Mouse (Mus musculus): ENCODE measurements around the gene Sept9. TPM values are rescaled to one million over a fixed set of nuclear protein-coding genes. Genes with fewer than 3 reads are reported as not detected.
A peak's percentile ranks its signal among the peaks of the same experiment; 100 is the strongest.

Sept9 gene
- total RNA-seq, 2 experiments from 2014 or later, result 77.4 to 77.8 TPM

DNA sequence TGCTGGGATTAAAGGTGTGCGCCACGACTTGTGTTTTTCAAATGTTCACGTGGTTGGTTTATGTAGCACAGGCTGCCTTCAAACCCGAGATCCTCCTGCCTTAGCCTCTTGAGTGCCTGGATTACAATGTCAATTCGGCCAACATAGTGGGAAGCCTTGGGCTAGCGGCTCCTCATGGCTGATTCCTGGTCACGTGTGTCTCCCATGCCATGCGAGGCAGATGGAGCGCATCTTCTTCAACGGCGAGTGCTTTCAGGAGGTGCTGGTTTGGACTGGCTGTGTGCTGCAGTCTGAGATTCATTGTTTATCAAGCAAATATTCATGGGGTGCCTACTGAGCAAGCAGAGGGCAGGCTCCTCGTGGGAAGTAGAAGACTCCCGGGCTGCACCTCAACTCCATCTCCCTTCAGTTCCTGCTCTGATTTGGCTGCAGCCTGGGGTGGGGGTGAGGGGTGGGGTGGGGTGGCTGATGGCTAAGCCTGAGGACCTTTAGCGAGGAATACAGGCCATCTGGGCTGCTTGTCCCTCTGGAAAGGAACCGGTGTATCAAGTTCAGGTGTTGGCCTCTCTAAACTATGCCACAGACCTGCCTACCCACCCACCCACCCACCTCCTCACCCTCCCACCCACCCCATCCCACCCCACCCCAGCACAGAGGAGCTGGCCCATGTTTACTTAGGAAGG, 26.2 kb downstream of the Sept9 start:
- no peak for TF ChIP-seq CTCF (IDR thresholded peaks at IDR 0.05)
- intact Hi-C loops (cut with DNase I), result no loop called here

DNA sequence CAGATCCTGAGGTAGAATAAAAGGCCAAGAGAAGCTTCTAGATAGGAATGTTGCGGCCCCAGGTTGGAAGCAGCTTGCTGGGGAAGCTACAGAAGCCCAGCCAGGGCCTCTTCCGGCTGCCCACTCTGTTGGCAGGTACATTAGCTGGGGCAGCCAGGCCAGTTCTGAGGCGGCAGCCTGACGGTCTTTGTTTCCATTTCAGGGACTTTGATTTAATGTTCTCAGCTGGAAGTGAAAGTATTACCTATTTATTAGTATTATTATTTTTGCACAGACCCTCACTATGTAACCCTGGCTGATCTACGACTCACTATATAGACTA, 26.7 kb downstream of the Sept9 start:
- intact Hi-C loops (cut with DNase I), result no loop called here

More for the DNA sequence above, 26.2 kb downstream of the Sept9 start:
- H3K4me3 ChIP-seq, result no peak overlapping the region
- no peak overlapping the region for H3K27ac ChIP-seq
- DNase-seq (ENCODE audit: extremely low spot score in 1 of 2, low spot score in 2 of 2), result no peak

DNA sequence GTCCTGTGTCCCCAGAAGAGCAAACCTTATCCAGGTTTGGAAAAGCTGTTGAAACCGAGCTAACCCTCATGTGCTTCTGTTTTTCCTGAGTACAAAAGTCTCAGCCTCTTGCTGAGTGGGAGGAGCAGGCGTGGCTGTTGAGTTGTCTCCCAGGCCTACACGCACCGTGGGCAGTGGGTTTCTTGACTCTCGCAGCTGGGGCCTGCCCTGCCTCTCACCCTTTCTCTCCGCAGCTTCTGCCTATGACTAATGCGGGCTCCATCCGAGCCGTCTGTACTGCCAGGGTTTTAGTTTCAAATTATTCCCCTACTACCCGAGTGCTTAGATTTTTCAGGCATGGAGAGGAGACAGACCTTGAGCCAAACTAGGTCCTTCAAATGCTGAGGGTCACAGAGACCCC, 28.7 kb downstream of the Sept9 start:
- no peak overlapping the region for H3K4me3 ChIP-seq
- no peak for TF ChIP-seq CTCF (IDR thresholded peaks at IDR 0.05)
- no peak for DNase-seq (ENCODE audit: extremely low spot score in 1 of 2, low spot score in 2 of 2)
- intact Hi-C loops (cut with DNase I), result no loop called here
- H3K27ac ChIP-seq, result no peak overlapping the region

More for the DNA sequence above, 26.7 kb downstream of the Sept9 start:
- TF ChIP-seq CTCF (IDR thresholded peaks at IDR 0.05), result no peak
- no peak overlapping the region for H3K4me3 ChIP-seq
- DNase-seq (ENCODE audit: extremely low spot score in 1 of 2, low spot score in 2 of 2), result no peak
- no peak overlapping the region for H3K27ac ChIP-seq

DNA sequence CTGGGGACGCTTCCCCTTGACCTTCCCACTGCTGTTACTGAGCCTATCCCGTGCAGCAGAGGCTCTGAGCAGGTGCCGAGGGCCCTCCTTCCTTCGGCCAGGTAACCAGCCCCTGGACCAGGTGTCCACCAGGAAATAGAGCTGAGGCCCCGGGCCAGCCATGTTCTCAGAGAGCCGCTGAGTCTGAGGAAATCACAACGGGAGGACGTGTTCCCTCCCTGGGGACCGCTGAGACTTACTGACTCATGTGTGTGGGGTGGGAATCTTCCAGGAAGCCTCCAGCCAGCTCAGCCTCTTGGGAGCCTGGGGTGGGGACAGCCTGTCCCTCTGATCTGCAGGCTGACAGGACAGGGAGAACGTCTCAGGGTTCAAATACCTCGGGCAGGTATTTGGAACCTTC, 32.1 kb downstream of the Sept9 start:
- intact Hi-C loops (cut with DNase I), result no loop called here
- no peak overlapping the region; the same call in 1 of the 2 replicates for H3K27ac ChIP-seq
- no peak for DNase-seq (ENCODE audit: extremely low spot score in 1 of 2, low spot score in 2 of 2)
- no peak for TF ChIP-seq CTCF (IDR thresholded peaks at IDR 0.05)
- H3K4me3 ChIP-seq, result no peak overlapping the region

DNA sequence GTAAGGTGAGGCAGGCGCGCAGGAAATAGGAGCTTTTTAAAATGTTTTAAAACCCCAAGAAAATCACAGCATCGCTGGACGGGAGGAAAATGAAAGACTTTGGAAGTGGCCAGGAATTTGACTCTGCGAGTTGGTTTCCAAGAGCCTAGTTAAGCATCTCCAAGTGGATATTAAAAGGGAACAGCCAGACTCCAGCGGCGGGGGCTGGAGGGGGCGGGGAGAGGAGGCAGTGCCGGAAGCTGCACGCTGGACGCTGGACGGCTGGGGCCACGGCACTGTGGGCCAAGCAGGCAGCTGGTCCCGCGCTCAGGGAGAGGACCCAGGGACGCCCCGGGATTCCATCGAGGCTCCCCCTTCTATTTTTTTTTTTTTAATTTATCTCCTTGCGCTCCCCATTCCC, 32.6 kb downstream of the Sept9 start:
- intact Hi-C loops (cut with DNase I), result no loop called here
- peak overlapping the region; percentile 27; the same call in 1 of the 2 replicates for H3K4me3 ChIP-seq
- TF ChIP-seq CTCF (IDR thresholded peaks at IDR 0.05), result no peak
- H3K27ac ChIP-seq, result no peak overlapping the region; the same call in 1 of the 2 replicates
- DNase-seq (ENCODE audit: extremely low spot score in 1 of 2, low spot score in 2 of 2), result peak in 1 of 2 experiments; percentile 55

DNA sequence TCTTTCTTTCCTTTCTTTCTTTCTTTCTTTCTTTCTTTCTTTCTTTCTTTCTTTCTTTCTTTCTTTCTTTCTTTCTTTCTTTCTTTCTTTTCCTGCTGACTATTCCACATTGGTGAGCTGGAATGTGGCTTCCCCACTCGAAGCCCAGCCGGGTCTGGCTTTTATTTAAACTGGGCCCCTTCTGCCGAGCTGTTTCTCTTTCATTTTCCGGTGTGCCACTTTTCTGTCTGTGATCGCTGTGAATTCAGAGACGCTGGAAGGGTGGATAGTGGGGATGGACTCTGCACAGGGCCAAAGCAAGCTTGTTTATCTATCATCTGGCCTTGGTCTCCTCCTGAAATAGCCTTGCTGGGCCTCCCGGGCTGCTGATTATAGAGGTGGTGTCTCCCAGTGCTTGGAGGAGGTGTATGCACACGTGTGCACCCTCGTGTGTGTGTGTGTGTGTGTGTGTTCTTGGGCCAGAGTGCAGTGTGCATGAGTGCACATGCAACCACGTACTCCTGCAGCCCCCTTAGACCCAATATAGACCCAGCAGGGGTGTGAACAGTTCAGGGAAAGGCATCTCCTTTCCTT, 33.5 kb downstream of the Sept9 start:
- no peak for TF ChIP-seq CTCF (IDR thresholded peaks at IDR 0.05)
- Histone ChIP-seq H3K4me3 (no peak overlapping the region), H3K27ac (no peak overlapping the region)
- intact Hi-C loops (cut with DNase I), result no loop called here
- no peak for DNase-seq (ENCODE audit: extremely low spot score in 1 of 2, low spot score in 2 of 2)

DNA sequence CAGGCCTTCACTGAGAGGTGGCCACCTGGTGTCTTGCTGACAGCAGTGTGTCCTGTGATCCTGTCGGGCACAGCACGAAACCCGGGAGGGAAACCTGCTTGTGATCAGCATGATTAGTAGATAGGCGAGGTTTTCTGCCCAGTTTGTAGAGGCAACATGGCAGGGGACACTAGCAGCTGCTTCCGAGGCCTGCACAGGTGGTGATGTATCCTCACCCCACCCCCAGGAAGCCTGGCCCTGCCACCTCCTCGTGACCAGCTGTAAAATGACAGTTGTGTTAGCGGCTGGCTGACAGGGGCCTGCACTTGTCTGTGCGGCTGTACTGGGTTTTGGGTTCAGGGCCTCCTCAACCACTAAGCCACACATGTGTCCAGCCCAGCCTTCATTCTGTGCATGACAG, 34.4 kb downstream of the Sept9 start:
- no peak for DNase-seq (ENCODE audit: extremely low spot score in 1 of 2, low spot score in 2 of 2)
- Histone ChIP-seq H3K4me3 (no peak overlapping the region), H3K27ac (no peak overlapping the region)
- intact Hi-C loops (cut with DNase I), result no loop called here
- no peak for TF ChIP-seq CTCF (IDR thresholded peaks at IDR 0.05)

DNA sequence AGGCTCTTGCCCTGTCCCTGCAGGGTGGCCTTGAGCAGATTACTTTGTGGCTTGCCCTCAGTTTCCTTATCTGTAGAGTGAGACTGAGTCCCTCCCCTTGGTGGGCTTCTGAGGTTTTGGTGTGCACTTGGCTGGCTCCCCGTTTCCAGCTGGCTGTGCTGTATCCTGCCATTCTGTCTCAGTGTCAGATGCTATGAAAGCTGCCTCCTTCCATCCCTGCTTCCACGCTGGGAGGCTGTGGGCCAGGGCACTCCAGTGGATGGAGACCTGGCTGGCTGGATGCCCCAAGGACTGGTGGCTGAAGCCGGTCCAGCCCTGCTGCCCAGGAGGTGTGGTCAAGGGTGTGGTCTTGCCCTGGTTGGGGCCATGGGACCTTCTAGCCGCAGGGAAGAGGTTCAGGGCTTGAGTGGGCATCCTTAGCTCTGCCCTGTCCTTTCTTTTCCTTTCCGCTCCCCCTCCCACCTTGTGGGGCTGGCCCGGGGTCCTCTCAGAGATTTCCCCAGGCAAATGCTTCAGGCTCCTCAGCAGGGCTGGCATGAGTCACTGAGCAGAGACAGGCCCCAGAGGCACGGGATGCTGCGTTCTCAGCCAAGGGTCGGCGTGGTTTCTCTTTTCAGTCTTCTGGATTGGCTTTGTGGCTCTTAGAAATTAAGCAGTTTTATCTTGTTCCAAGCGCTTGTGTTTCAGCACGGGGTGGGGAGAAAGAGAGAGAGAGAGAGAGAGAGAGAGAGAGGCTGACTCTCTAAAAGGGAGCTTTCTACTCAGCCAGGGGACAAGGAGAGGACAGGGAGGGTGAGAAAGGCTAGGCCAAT, 35.8 kb downstream of the Sept9 start:
- Histone ChIP-seq H3K4me3 (no peak overlapping the region), H3K27ac (peak overlapping the region; percentile 50; the same call in 1 of the 2 replicates)
- intact Hi-C loops (cut with DNase I), result loop anchor here (5.0 kb wide), 1 partner anchor 592 kb away; the partner anchor contains the start of genes Afmid and Tk1
- DNase-seq (ENCODE audit: extremely low spot score in 1 of 2, low spot score in 2 of 2), result no peak
- TF ChIP-seq CTCF (IDR thresholded peaks at IDR 0.05), result no peak

DNA sequence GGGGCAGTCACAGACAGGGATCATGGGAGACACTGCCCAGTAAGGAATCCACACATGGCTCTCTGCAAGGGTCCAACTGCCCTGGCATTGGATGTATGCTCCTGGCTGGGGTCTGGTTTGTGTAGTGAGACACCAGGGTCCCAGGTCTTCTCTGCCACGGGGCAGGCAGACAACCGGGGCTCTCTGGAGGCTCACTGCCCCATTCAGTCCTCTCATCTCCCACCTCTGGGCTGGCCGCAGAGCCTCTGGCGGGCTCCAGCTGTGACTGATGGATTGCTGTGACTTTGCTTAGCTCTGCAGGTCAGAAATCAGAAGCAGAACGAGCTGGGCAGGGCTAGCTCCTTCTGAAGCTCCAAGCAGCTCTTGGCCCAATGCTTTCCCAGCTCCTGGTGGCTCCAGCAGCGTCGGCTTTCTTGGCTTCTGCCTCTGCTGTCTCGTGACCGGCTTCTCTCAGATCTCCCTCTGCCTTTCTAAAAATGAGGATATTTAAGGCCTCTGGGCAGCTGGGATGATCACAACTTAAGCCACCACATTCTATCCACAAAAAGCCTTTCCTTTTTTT, 36.5 kb downstream of the Sept9 start:
- peak overlapping the region; percentile 50; the same call in 1 of the 2 replicates for H3K27ac ChIP-seq
- TF ChIP-seq CTCF (IDR thresholded peaks at IDR 0.05), result no peak
- intact Hi-C loops (cut with DNase I), result loop anchor here (5.0 kb wide), 1 partner anchor 591 kb away; the partner anchor contains the start of genes Afmid and Tk1
- no peak for DNase-seq (ENCODE audit: extremely low spot score in 1 of 2, low spot score in 2 of 2)
- H3K4me3 ChIP-seq, result no peak overlapping the region

DNA sequence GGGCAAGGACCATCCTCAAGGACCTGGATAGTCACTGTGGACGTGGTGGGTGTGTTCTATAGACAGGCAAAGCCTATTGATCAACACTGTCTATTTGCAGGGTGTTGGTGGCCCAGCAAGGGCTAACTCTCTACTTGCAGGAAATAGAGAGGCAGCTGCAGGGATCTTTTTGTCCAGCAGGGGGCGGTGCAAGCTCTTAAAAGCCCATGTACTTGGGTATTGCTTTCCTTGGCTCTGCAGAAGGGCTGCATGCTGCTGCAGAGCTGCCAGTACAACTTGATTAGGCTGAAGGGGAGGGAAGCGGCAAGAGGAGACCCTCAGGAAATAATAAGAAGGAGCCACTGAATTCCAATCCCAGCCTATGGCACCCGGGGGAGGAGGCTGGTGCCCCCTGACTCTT, 38.7 kb downstream of the Sept9 start:
- no peak overlapping the region for H3K27ac ChIP-seq
- intact Hi-C loops (cut with DNase I), result loop anchor here (1.0 to 5.0 kb wide), 4 partner anchors 29 to 589 kb away; partner anchors contain the start of genes Afmid and Tk1
- peak; percentile 88 to 95 for DNase-seq (ENCODE audit: extremely low spot score in 1 of 2, low spot score in 2 of 2)
- TF ChIP-seq CTCF (IDR thresholded peaks at IDR 0.05), result peak; percentile 99
- H3K4me3 ChIP-seq, result no peak overlapping the region

DNA sequence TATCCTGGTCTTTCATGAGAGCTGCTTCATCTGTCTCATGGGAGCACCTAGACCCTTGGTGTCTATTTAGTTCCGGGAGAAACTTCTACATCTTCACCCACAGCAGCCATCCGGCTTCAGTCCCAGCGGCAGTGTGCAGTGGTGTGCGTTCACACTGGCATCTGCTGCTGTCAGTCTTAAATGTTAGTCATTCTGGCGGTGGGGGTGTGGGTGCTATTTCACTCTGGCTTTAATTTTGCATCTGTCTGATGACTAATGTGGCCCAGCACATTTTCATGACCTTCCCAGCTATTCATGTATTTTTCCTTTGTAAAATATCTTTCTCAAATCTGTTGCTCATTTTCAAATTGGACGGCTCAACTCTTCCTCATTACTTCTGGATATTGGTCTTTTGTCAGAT, 40.2 kb downstream of the Sept9 start:
- peak in 1 of 2 experiments; percentile 35 for DNase-seq (ENCODE audit: extremely low spot score in 1 of 2, low spot score in 2 of 2)
- TF ChIP-seq CTCF (IDR thresholded peaks at IDR 0.05), result no peak
- H3K4me3 ChIP-seq, result no peak overlapping the region
- no peak overlapping the region for H3K27ac ChIP-seq
- intact Hi-C loops (cut with DNase I), result loop anchor here (2.0 to 5.0 kb wide), 3 partner anchors 27 to 588 kb away; partner anchors contain the start of genes Afmid and Tk1

DNA sequence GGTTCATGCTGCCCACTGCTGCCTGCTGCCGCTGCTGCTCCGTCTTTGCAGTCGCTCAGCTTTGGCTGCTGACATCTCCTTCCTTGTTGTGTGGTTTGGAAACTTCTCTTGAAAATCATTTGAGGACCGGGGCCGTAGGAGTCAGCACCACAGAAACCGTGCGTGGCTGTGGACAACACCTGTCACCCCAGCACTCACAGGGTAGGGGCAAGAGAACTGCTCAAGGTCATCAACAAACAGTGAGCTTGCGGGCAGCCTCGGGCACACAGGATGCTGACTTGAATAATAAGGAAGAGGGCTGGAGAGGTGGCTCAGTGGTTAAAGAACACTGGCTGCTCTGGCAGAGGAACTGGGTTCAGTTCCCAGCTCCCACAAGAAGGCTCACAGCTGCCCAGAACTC, 40.9 kb downstream of the Sept9 start:
- TF ChIP-seq CTCF (IDR thresholded peaks at IDR 0.05), result no peak
- Histone ChIP-seq H3K4me3 (no peak overlapping the region), H3K27ac (no peak overlapping the region)
- no peak for DNase-seq (ENCODE audit: extremely low spot score in 1 of 2, low spot score in 2 of 2)
- intact Hi-C loops (cut with DNase I), result no loop called here

Measured in left cerebral cortex, adult 2 months (tissue).